20 mouse cellular contexts compared by ENCODE assay signal in the genomic region with DNA sequence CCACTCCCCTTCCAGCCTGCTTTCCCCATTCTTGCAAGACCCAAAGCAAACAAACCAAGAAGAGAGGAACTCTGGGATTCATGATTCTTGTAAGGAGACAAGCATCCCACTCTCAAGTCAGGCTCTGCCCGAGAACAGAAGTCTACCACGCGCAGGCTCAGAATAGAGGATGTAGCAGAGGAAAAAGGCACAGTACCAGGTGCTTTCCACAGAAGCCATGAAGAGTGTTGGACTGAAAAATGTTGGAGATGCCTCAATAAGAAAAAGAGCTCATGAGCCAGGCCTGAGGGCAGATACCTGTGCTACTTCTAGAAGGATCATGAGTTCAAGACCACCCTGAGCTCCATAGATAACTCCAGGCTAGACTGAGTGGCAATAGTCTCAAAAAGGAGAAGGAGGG. TPM values are rescaled to one million over a fixed set of nuclear protein-coding genes. Genes with fewer than 3 reads are reported as not detected.
DNase-seq lines count a peak whose midpoint lies in the region; ATAC-seq and TF ChIP-seq lines count a peak whose summit lies in the region.
"Not testable (repeated sequence)": the region's sequence is repeated elsewhere in the genome, so short reads cannot be mapped to it uniquely, and the experiment has no call there.
"Had no signal": no experiment of that assay in that cellular context is flagged by ENCODE, and none has a peak within 500 bp of the region (broad histone marks: within the 10 kb centered on the region; RNA-seq: fewer than 3 reads in every experiment).

No protein-coding gene starts in this region.

- not testable (repeated sequence) for H3K4me1 ChIP-seq in embryonic facial prominence, embryonic 10.5 days; heart, embryonic 11.5 days (ENCODE audit: control insufficient read depth, insufficient read depth, low read length); intestine, embryonic 14.5 days (replicated peaks; ENCODE audit: control insufficient read depth, insufficient read depth, low read length); limb, embryonic 10.5 days; lung, embryonic 14.5 days (ENCODE audit: insufficient read depth); stomach, postnatal 0 days (replicated peaks; ENCODE audit: control insufficient read depth, insufficient read depth)

- DNase-seq in embryonic facial prominence, embryonic 10.5 days (ENCODE audit: low spot score): peak; percentile 7
- peak; percentile 50 for DNase-seq in intestine, embryonic 14.5 days (ENCODE audit: low spot score)
- peak; percentile 29 for DNase-seq in limb, embryonic 10.5 days (ENCODE audit: low spot score)
- DNase-seq in lung, embryonic 14.5 days: peak; percentile 0
- DNase-seq in stomach, postnatal 0 days (ENCODE audit: low spot score): not testable (repeated sequence)

- not testable (repeated sequence) for H3K36me3 ChIP-seq in embryonic facial prominence, embryonic 10.5 days (replicated peaks); heart, embryonic 11.5 days (ENCODE audit: control insufficient read depth, insufficient read depth, low read length); intestine, embryonic 14.5 days (ENCODE audit: control insufficient read depth, insufficient read depth, low read length); limb, embryonic 10.5 days; lung, embryonic 14.5 days (ENCODE audit: insufficient read depth); stomach, postnatal 0 days (ENCODE audit: control insufficient read depth, insufficient read depth, low read length)

- H3K4me3 ChIP-seq in embryonic facial prominence, embryonic 10.5 days; heart, embryonic 11.5 days (ENCODE audit: low read depth, low read length); intestine, embryonic 14.5 days (ENCODE audit: low read depth, low read length); limb, embryonic 10.5 days; lung, embryonic 14.5 days (ENCODE audit: low read depth, low read length); stomach, postnatal 0 days (ENCODE audit: low read depth, low read length): not testable (repeated sequence)

- not testable (repeated sequence) for H3K27ac ChIP-seq in embryonic facial prominence, embryonic 10.5 days (replicated peaks); heart, embryonic 11.5 days (ENCODE audit: low read depth, low read length); intestine, embryonic 14.5 days (ENCODE audit: low read depth); limb, embryonic 10.5 days; lung, embryonic 14.5 days (ENCODE audit: low read depth); stomach, postnatal 0 days (replicated peaks)

- H3K9me3 ChIP-seq in embryonic facial prominence, embryonic 10.5 days: peaks cover 46% of the 10 kb centered on the region
- H3K9me3 ChIP-seq in heart, embryonic 11.5 days (replicated peaks; ENCODE audit: control insufficient read depth, low read length): peaks cover 35% of the 10 kb centered on the region
- peaks cover 11% of the 10 kb centered on the region for H3K9me3 ChIP-seq in intestine, embryonic 14.5 days (ENCODE audit: control insufficient read depth, low read length)
- H3K9me3 ChIP-seq in limb, embryonic 10.5 days (replicated peaks): peaks cover 31% of the 10 kb centered on the region
- H3K9me3 ChIP-seq in lung, embryonic 14.5 days (ENCODE audit: low read depth, low read length): peaks cover 24% of the 10 kb centered on the region
- H3K9me3 ChIP-seq in stomach, postnatal 0 days (ENCODE audit: control insufficient read depth, low read length): not testable (repeated sequence)

- H3K9ac ChIP-seq in heart, embryonic 11.5 days (ENCODE audit: low read depth, low read length); intestine, embryonic 14.5 days (ENCODE audit: low read length); lung, embryonic 14.5 days; stomach, postnatal 0 days (ENCODE audit: low read length): not testable (repeated sequence)

- not testable (repeated sequence) for TF ChIP-seq CTCF in lung, embryonic 14.5 days (IDR thresholded peaks at IDR 0.05; ENCODE audit: low read depth); stomach, postnatal 0 days (IDR thresholded peaks at IDR 0.05; ENCODE audit: low read depth)

- not testable (repeated sequence) for H3K4me2 ChIP-seq in heart, embryonic 11.5 days; intestine, embryonic 14.5 days (ENCODE audit: low read length); lung, embryonic 14.5 days; stomach, postnatal 0 days (replicated peaks; ENCODE audit: low read depth)

- 49% methylated on average over 3 of the region's 3 CpGs for WGBS in embryonic facial prominence, embryonic 10.5 days
- 51% methylated on average over 3 of the region's 3 CpGs for WGBS in heart, embryonic 11.5 days (ENCODE audit: insufficient replicate concordance)
- WGBS in intestine, embryonic 14.5 days: 54% methylated on average over 3 of the region's 3 CpGs
- 53% methylated on average over 3 of the region's 3 CpGs for WGBS in limb, embryonic 10.5 days
- 48% methylated on average over 3 of the region's 3 CpGs for WGBS in lung, embryonic 14.5 days
- 50% methylated on average over 3 of the region's 3 CpGs for WGBS in stomach, postnatal 0 days

- 0 out of 2 replicates have a peak, but pooled peaks have one; percentile 1 for ATAC-seq in heart, embryonic 11.5 days (replicated peaks; ENCODE audit: insufficient number of reproducible peaks, low FRiP score, low TSS enrichment)
- 0 out of 2 replicates have a peak, but pooled peaks have one; percentile 6 for ATAC-seq in intestine, embryonic 14.5 days (replicated peaks; ENCODE audit: low FRiP score, low TSS enrichment, low read depth)
- ATAC-seq in lung, embryonic 14.5 days (ENCODE audit: insufficient read depth): not testable (repeated sequence)
- ATAC-seq in stomach, postnatal 0 days (ENCODE audit: low FRiP score, low TSS enrichment): 0 out of 2 replicates have a peak, but pooled peaks have one; percentile 6

- TF ChIP-seq EP300 in stomach, postnatal 0 days (optimal IDR thresholded peaks at IDR 0.05): not testable (repeated sequence)

- H3K27me3 ChIP-seq in embryonic facial prominence, embryonic 10.5 days (replicated peaks; ENCODE audit: low read depth, poor library complexity, severe bottlenecking); heart, embryonic 11.5 days (ENCODE audit: control insufficient read depth, insufficient read depth, low read length); intestine, embryonic 14.5 days (replicated peaks; ENCODE audit: control insufficient read depth, insufficient read depth, low read length); limb, embryonic 10.5 days (ENCODE audit: low read depth, poor library complexity, severe bottlenecking); lung, embryonic 14.5 days (ENCODE audit: insufficient read depth, low read length); stomach, postnatal 0 days (ENCODE audit: control insufficient read depth, insufficient read depth, low read length): not testable (repeated sequence)

RNA-seq across cellular contexts. Expression of a gene that starts 39.7 kb away (rescaled TPM):
- polyA plus RNA-seq in embryonic facial prominence, embryonic 10.5 days (2016; fragmentation: Nextera tagmentation; extraction: Ambion mirVana): not detected in 2 replicates
- not detected in 2 replicates for polyA plus RNA-seq in heart, embryonic 11.5 days (2014; fragmentation: Nextera tagmentation; extraction: Ambion mirVana)
- polyA plus RNA-seq in intestine, embryonic 14.5 days (2014; fragmentation: Nextera tagmentation; extraction: Ambion mirVana): not detected in 2 replicates
- not detected in 2 replicates for polyA plus RNA-seq in limb, embryonic 10.5 days (2016; fragmentation: Nextera tagmentation; extraction: Ambion mirVana)
- not detected in 2 replicates for polyA plus RNA-seq in lung, embryonic 14.5 days (2014; fragmentation: Nextera tagmentation; extraction: Ambion mirVana)
- not detected in 2 replicates for polyA plus RNA-seq in stomach, postnatal 0 days (2015; fragmentation: Nextera tagmentation; extraction: Ambion mirVana)
- polyA plus RNA-seq: activated CD4-positive, CD25-positive, alpha-beta regulatory T cell, adult 4 months; CD4-positive, CD25-positive, alpha-beta regulatory T cell, adult 4 months; cerebellum, adult 2 months; cortical plate, adult 2 months; embryonic facial prominence, embryonic 11.5 days; embryonic facial prominence, embryonic 13.5 days; embryonic facial prominence, embryonic 15.5 days; erythroblast, embryonic 14.5 days; forebrain, embryonic 10.5 days; forebrain, embryonic 12.5 days; forebrain, embryonic 14.5 days; forebrain, embryonic 16.5 days; G1E; Patski had no signal

RNA-seq across cellular contexts. Expression of a gene that starts 57.7 kb away (rescaled TPM):
- polyA plus RNA-seq in embryonic facial prominence, embryonic 10.5 days (2016; fragmentation: Nextera tagmentation; extraction: Ambion mirVana): not detected in 2 replicates
- polyA plus RNA-seq in heart, embryonic 11.5 days (2014; fragmentation: Nextera tagmentation; extraction: Ambion mirVana): not detected in 2 replicates
- not detected in 2 replicates for polyA plus RNA-seq in intestine, embryonic 14.5 days (2014; fragmentation: Nextera tagmentation; extraction: Ambion mirVana)
- not detected in 2 replicates for polyA plus RNA-seq in limb, embryonic 10.5 days (2016; fragmentation: Nextera tagmentation; extraction: Ambion mirVana)
- polyA plus RNA-seq in lung, embryonic 14.5 days (2014; fragmentation: Nextera tagmentation; extraction: Ambion mirVana): not detected in 2 replicates
- polyA plus RNA-seq in stomach, postnatal 0 days (2015; fragmentation: Nextera tagmentation; extraction: Ambion mirVana): not detected in 2 replicates
- polyA plus RNA-seq: activated CD4-positive, CD25-positive, alpha-beta regulatory T cell, adult 4 months; CD4-positive, CD25-positive, alpha-beta regulatory T cell, adult 4 months; cerebellum, adult 2 months; cortical plate, adult 2 months; embryonic facial prominence, embryonic 11.5 days; embryonic facial prominence, embryonic 13.5 days; embryonic facial prominence, embryonic 15.5 days; erythroblast, embryonic 14.5 days; forebrain, embryonic 10.5 days; forebrain, embryonic 12.5 days; forebrain, embryonic 14.5 days; forebrain, embryonic 16.5 days; G1E; Patski had no signal
